20 mouse cellular contexts compared by ENCODE assay signal in the genomic region with DNA sequence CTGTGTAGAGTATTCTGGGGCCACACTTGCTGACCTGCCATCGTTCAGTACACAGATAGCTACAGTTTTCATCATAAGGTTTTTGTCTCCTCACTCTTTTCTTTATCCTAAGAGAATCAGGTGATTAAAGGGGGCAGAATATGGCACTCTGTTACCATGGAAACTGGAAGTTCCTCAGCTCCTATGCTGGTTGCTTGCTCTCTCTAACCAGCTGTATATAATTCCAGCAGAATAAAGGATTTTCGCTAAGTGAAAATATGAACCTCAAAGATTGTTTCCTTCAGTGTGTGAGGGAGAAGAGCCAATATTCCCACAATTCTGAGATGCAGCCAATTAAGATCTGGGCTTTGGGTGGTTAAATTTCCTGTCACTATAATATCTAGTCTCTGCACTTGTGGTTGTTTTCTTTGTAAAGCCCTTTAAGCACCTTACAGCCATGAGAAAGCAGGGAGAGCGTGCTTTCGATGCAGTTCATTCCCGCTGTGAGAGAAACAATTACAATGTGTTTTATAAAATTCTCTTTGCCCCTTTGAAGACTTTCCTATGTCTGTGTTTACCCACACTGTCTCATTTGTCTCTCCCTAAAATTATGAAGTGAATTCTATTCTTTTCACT.
DNase-seq lines count a peak whose midpoint lies in the region; ATAC-seq and TF ChIP-seq lines count a peak whose summit lies in the region.
"Had no signal": no experiment of that assay in that cellular context is flagged by ENCODE, and none has a peak within 500 bp of the region (broad histone marks: within the 10 kb centered on the region; RNA-seq: fewer than 3 reads in every experiment).

No protein-coding gene starts in this region.

- no peak overlapping the region for H3K4me3 ChIP-seq in forebrain, postnatal 0 days (ENCODE audit: low read depth, low read length)
- H3K4me3 ChIP-seq in midbrain, embryonic 16.5 days (ENCODE audit: low read depth, low read length) = no peak overlapping the region
- H3K4me3 ChIP-seq: embryonic facial prominence, embryonic 15.5 days; limb, embryonic 12.5 days; megakaryocyte, embryonic 14.5 days; stomach, embryonic 15.5 days had no signal

- H3K27ac ChIP-seq in forebrain, postnatal 0 days (ENCODE audit: low read depth, low read length) = peak overlapping the region; percentile 51
- H3K27ac ChIP-seq in midbrain, embryonic 16.5 days (ENCODE audit: low read length) = peak overlapping the region; percentile 82
- H3K27ac ChIP-seq: embryonic facial prominence, embryonic 15.5 days; limb, embryonic 12.5 days; liver, embryonic 14.5 days; stomach, embryonic 15.5 days had no signal

- 18% methylated on average over 5 of the region's 5 CpGs for WGBS in forebrain, postnatal 0 days
- WGBS in midbrain, embryonic 16.5 days = 25% methylated on average over 5 of the region's 5 CpGs

- peak; percentile 87 for ATAC-seq in frontal cortex, adult (ENCODE audit: low TSS enrichment)
- peak; percentile 97 for ATAC-seq in forebrain, postnatal 0 days
- peak; percentile 95 for ATAC-seq in midbrain, embryonic 16.5 days
- ATAC-seq: activated CD4-positive, CD25-positive, alpha-beta regulatory T cell, adult 4 months; intestine, embryonic 16.5 days had no signal

- no peak for DNase-seq in frontal cortex, adult 2 months (ENCODE audit: extremely low spot score in 1 of 2, low spot score in 1 of 2)
- peak; percentile 66 for DNase-seq in brain, adult 2 months (ENCODE audit: low read depth, low spot score)
- peak; percentile 58 for DNase-seq in forebrain, postnatal 0 days
- DNase-seq in urinary bladder, adult 2 months (ENCODE audit: low spot score) = no peak
- DNase-seq in natural killer cell, adult 2 months (ENCODE audit: low spot score in 2 of 2) = no peak
- DNase-seq: cerebellum, adult 11 months; gastrocnemius, postnatal 25 days; heart, postnatal 14 days; kidney, postnatal 14 days; layer of hippocampus, postnatal 36 days; lung, postnatal 10 days had no signal

- H3K36me3 ChIP-seq in forebrain, postnatal 0 days (ENCODE audit: insufficient read depth) = no peaks in the 10 kb centered on the region
- H3K36me3 ChIP-seq in midbrain, embryonic 16.5 days (ENCODE audit: control insufficient read depth, insufficient read depth, low read length) = no peaks in the 10 kb centered on the region
- H3K36me3 ChIP-seq: embryonic facial prominence, embryonic 15.5 days; limb, embryonic 12.5 days; stomach, embryonic 15.5 days had no signal

- H3K9me3 ChIP-seq in forebrain, postnatal 0 days (ENCODE audit: low read length) = no peaks in the 10 kb centered on the region
- H3K9me3 ChIP-seq in midbrain, embryonic 16.5 days (replicated peaks; ENCODE audit: control insufficient read depth, low read length, poor library complexity, severe bottlenecking) = no peaks in the 10 kb centered on the region
- H3K9me3 ChIP-seq: embryonic facial prominence, embryonic 15.5 days; limb, embryonic 12.5 days; megakaryocyte, embryonic 14.5 days; stomach, embryonic 15.5 days had no signal

- no peak overlapping the region for H3K9ac ChIP-seq in forebrain, postnatal 0 days
- no peak overlapping the region for H3K9ac ChIP-seq in midbrain, embryonic 16.5 days (ENCODE audit: low read depth, low read length)
- H3K9ac ChIP-seq: embryonic facial prominence, embryonic 15.5 days; limb, embryonic 12.5 days; liver, embryonic 14.5 days; stomach, embryonic 15.5 days had no signal

- no peak overlapping the region for H3K4me2 ChIP-seq in forebrain, postnatal 0 days (ENCODE audit: low read depth)
- peak overlapping the region; percentile 14; the same call in 1 of the 2 replicates for H3K4me2 ChIP-seq in midbrain, embryonic 16.5 days (ENCODE audit: low read length)
- H3K4me2 ChIP-seq: embryonic facial prominence, embryonic 15.5 days; limb, embryonic 12.5 days; stomach, embryonic 15.5 days had no signal

- H3K27me3 ChIP-seq in forebrain, postnatal 0 days (ENCODE audit: insufficient read depth, low read length) = no peaks in the 10 kb centered on the region
- H3K27me3 ChIP-seq in midbrain, embryonic 16.5 days (ENCODE audit: control insufficient read depth, insufficient read depth, low read depth, low read length) = no peaks in the 10 kb centered on the region
- H3K27me3 ChIP-seq: embryonic facial prominence, embryonic 15.5 days; limb, embryonic 12.5 days; megakaryocyte, embryonic 14.5 days; stomach, embryonic 15.5 days had no signal

- TF ChIP-seq CTCF in forebrain, postnatal 0 days (IDR thresholded peaks at IDR 0.05; ENCODE audit: low read depth) = no peak

- H3K4me1 ChIP-seq in forebrain, postnatal 0 days (ENCODE audit: insufficient read depth) = no peaks in the 10 kb centered on the region
- peaks cover 11% of the 10 kb centered on the region for H3K4me1 ChIP-seq in midbrain, embryonic 16.5 days (ENCODE audit: control insufficient read depth, insufficient read depth, low read length)
- H3K4me1 ChIP-seq: embryonic facial prominence, embryonic 15.5 days; limb, embryonic 12.5 days; megakaryocyte, embryonic 14.5 days; stomach, embryonic 15.5 days had no signal

Comparison
In these comparisons a context has a peak if more than half of its experiments do, and no peak if none do; other contexts are left out.
1. DNase-seq: peak in brain, adult 2 months (single experiment) and forebrain, postnatal 0 days (single experiment); none in frontal cortex, adult 2 months (0 of 2), urinary bladder, adult 2 months (single experiment) and natural killer cell, adult 2 months (0 of 2).
2. Peak in every context shown above with its lines, with median percentiles within 50 percentile points of each other: ATAC-seq.